Mouse (Mus musculus) heart, embryonic 16.5 days (tissue): Measurements from ENCODE around the gene Ano6. TPM values are rescaled to one million over a fixed set of nuclear protein-coding genes. Genes with fewer than 3 reads are reported as not detected.

ENCODE experiments used
- ATAC-seq: fragments of 200-750 bp; cut with Nextera tagmentation; replicated peaks from 2 replicates; pipeline ENCODE4 v1.8.0; 2017; ENCODE audit warnings: moderate number of reproducible peaks; ENCODE audit not compliant: insufficient read depth, low FRiP score; ENCODE audit errors: extremely low read depth
- H3K27ac ChIP-seq: fragments of 300-500 bp; sonication (generic); 2 replicates; pipeline ENCODE4 v1.5.1; 2014; ENCODE audit warnings: mild to moderate bottlenecking, low read length, control low read depth, moderate library complexity
- H3K27me3 ChIP-seq: fragments of 300-500 bp; sonication (generic); 2 replicates; pipeline ENCODE4 v1.6.1; 2014; ENCODE audit warnings: low read length, mixed read lengths; ENCODE audit not compliant: control insufficient read depth, insufficient read depth
- H3K36me3 ChIP-seq: fragments of 300-500 bp; sonication (generic); 2 replicates; pipeline ENCODE4 v1.6.1; 2014; ENCODE audit not compliant: control insufficient read depth, insufficient read depth
- H3K4me1 ChIP-seq: fragments of 300-500 bp; sonication (generic); 2 replicates; pipeline ENCODE4 v1.6.1; 2014; ENCODE audit warnings: low read length, mixed read lengths; ENCODE audit not compliant: control insufficient read depth, insufficient read depth
- H3K4me2 ChIP-seq: fragments of 300-500 bp; sonication (generic); 2 replicates; pipeline ENCODE4 v1.6.1; 2014; ENCODE audit warnings: low read depth, mild to moderate bottlenecking, control low read depth, low read length
- H3K4me3 ChIP-seq: fragments of 300-500 bp; sonication (generic); 2 replicates; pipeline ENCODE4 v1.5.1; 2014; ENCODE audit warnings: mild to moderate bottlenecking, control low read depth, low read length
- H3K9ac ChIP-seq: fragments of 300-500 bp; sonication (generic); 2 replicates; pipeline ENCODE4 v1.6.1; 2014; ENCODE audit warnings: low read length, control low read depth
- H3K9me3 ChIP-seq: fragments of 300-500 bp; sonication (generic); replicated peaks from 2 replicates; pipeline ENCODE4 v1.6.1; 2016; ENCODE audit warnings: low read length; ENCODE audit not compliant: control insufficient read depth
- WGBS: fragments of 180-500 bp; shearing (Covaris S2); extraction: QIAGEN DNeasy Blood & Tissue Kit; methylation state at CpG from one replicate; pipeline ENCODE4 v1.1.7; 2014; 5-methylcytosine and 5-hydroxymethylcytosine counted together
- polyA plus RNA-seq: library from polyadenylated mRNA; unstranded; fragments of >200 nt; fragmentation: Nextera tagmentation; extraction: Ambion mirVana; gene quantifications from 2 replicates; pipeline ENCODE4 v1.2.1, GENCODE M21; 2015

Ano6 gene
- polyA plus RNA-seq, 1 experiment from 2014 or later: 34.4 TPM

GRCm38 (mm10) chr15:95762661-95763303 is 27.9 kb upstream of the Ano6 start:
- no peak overlapping the region for H3K4me2 ChIP-seq
- no peaks in the 10 kb centered on the region for H3K36me3 ChIP-seq
- peaks cover 4% of the 10 kb centered on the region; the same call in 1 of the 2 replicates for H3K27me3 ChIP-seq
- H3K27ac ChIP-seq: no peak overlapping the region
- WGBS: 38% methylated on average over 12 of the region's 12 CpGs
- H3K4me1 ChIP-seq: no peaks in the 10 kb centered on the region
- no peaks in the 10 kb centered on the region for H3K9me3 ChIP-seq
- no peak overlapping the region for H3K4me3 ChIP-seq
- peak; percentile 79 for ATAC-seq
- H3K9ac ChIP-seq: no peak overlapping the region

- Histone ChIP-seq H3K4me3 (no peak overlapping the region), H3K9me3 (no peaks in the 10 kb centered on the region), H3K4me1 (no peaks in the 10 kb centered on the region), H3K9ac (no peak overlapping the region), H3K4me2 (no peak overlapping the region), H3K27me3 (peaks cover 4% of the 10 kb centered on the region; the same call in 1 of the 2 replicates), H3K36me3 (no peaks in the 10 kb centered on the region), H3K27ac (no peak overlapping the region)
- ATAC-seq: no peak
- WGBS: 39% methylated on average over 6 of the region's 6 CpGs
These were observed 27.2 kb upstream of the Ano6 start for GRCm38 (mm10) chr15:95763464-95763863.

GRCm38 (mm10) chr15:95765271-95765670 is 25.4 kb upstream of the Ano6 start:
- Histone ChIP-seq H3K9ac (no peak overlapping the region), H3K4me1 (no peaks in the 10 kb centered on the region), H3K27me3 (peaks cover 4% of the 10 kb centered on the region; the same call in 1 of the 2 replicates), H3K4me2 (no peak overlapping the region), H3K27ac (no peak overlapping the region), H3K4me3 (no peak overlapping the region), H3K36me3 (no peaks in the 10 kb centered on the region), H3K9me3 (no peaks in the 10 kb centered on the region)
- ATAC-seq: no peak
- WGBS: 88% methylated on average over 8 of the region's 8 CpGs

- no peaks in the 10 kb centered on the region for H3K9me3 ChIP-seq
- H3K9ac ChIP-seq: no peak overlapping the region
- no peak overlapping the region for H3K4me2 ChIP-seq
These were observed 24.7 kb upstream of the Ano6 start for GRCm38 (mm10) chr15:95765936-95766335.

GRCm38 (mm10) chr15:95767825-95768224 is 22.8 kb upstream of the Ano6 start:
- Histone ChIP-seq H3K9ac (no peak overlapping the region), H3K27me3 (no peaks in the 10 kb centered on the region), H3K36me3 (no peaks in the 10 kb centered on the region), H3K9me3 (no peaks in the 10 kb centered on the region), H3K4me3 (no peak overlapping the region), H3K27ac (no peak overlapping the region), H3K4me1 (no peaks in the 10 kb centered on the region), H3K4me2 (no peak overlapping the region)
- ATAC-seq: no peak
- 69% methylated on average over 7 of the region's 7 CpGs for WGBS

More at GRCm38 (mm10) chr15:95765936-95766335, 24.7 kb upstream of the Ano6 start:
- H3K27ac ChIP-seq: no peak overlapping the region
- peaks cover 4% of the 10 kb centered on the region; the same call in 1 of the 2 replicates for H3K27me3 ChIP-seq
- no peaks in the 10 kb centered on the region for H3K36me3 ChIP-seq
- no peak overlapping the region for H3K4me3 ChIP-seq
- no peaks in the 10 kb centered on the region for H3K4me1 ChIP-seq
- WGBS: 82% methylated on average over 6 of the region's 6 CpGs
- no peak for ATAC-seq

- no peak overlapping the region for H3K27ac ChIP-seq
- H3K4me3 ChIP-seq: no peak overlapping the region
- H3K36me3 ChIP-seq: no peaks in the 10 kb centered on the region
- H3K4me1 ChIP-seq: no peaks in the 10 kb centered on the region
- WGBS: 73% methylated on average over 5 of the region's 5 CpGs
- no peaks in the 10 kb centered on the region for H3K9me3 ChIP-seq
- H3K27me3 ChIP-seq: no peaks in the 10 kb centered on the region
- ATAC-seq: no peak
- H3K9ac ChIP-seq: no peak overlapping the region
- no peak overlapping the region for H3K4me2 ChIP-seq
These were observed 21.9 kb upstream of the Ano6 start for GRCm38 (mm10) chr15:95768703-95769102.

- Histone ChIP-seq H3K4me1 (no peaks in the 10 kb centered on the region), H3K27ac (no peak overlapping the region), H3K4me3 (no peak overlapping the region), H3K27me3 (no peaks in the 10 kb centered on the region), H3K36me3 (no peaks in the 10 kb centered on the region), H3K9ac (no peak overlapping the region), H3K4me2 (no peak overlapping the region), H3K9me3 (no peaks in the 10 kb centered on the region)
- WGBS: 62% methylated on average over 4 of the region's 4 CpGs
- ATAC-seq: no peak
These were observed 21.1 kb upstream of the Ano6 start for GRCm38 (mm10) chr15:95769576-95769975.

- Histone ChIP-seq H3K27me3 (no peaks in the 10 kb centered on the region), H3K36me3 (no peaks in the 10 kb centered on the region), H3K4me2 (no peak overlapping the region), H3K4me1 (no peaks in the 10 kb centered on the region), H3K9ac (no peak overlapping the region), H3K4me3 (no peak overlapping the region), H3K9me3 (no peaks in the 10 kb centered on the region), H3K27ac (no peak overlapping the region)
- no peak for ATAC-seq
- WGBS: 86% methylated on average over 2 of the region's 2 CpGs
These were observed 20.3 kb upstream of the Ano6 start for GRCm38 (mm10) chr15:95770307-95770706.

- H3K27me3 ChIP-seq: no peaks in the 10 kb centered on the region
- H3K36me3 ChIP-seq: no peaks in the 10 kb centered on the region
- H3K9ac ChIP-seq: no peak overlapping the region
- H3K4me2 ChIP-seq: no peak overlapping the region
- H3K9me3 ChIP-seq: no peaks in the 10 kb centered on the region
- no peak overlapping the region for H3K27ac ChIP-seq
- no peak; the same call in 1 of the 2 replicates for ATAC-seq
- no peaks in the 10 kb centered on the region for H3K4me1 ChIP-seq
- WGBS: 59% methylated on average over 13 of the region's 13 CpGs
- H3K4me3 ChIP-seq: no peak overlapping the region
These were observed 18.3 kb upstream of the Ano6 start for GRCm38 (mm10) chr15:95772374-95772773.
